ENCODE assay signal across 24 mouse cellular contexts in genomic region chr8:69796721-69797345, GRCm38 (mm10). TPM values are rescaled to one million over a fixed set of nuclear protein-coding genes. Genes with fewer than 3 reads are reported as not detected.
DNase-seq lines count a peak whose midpoint lies in the region; TF ChIP-seq lines count a peak whose summit lies in the region.
"Had no signal": no experiment of that assay in that cellular context is flagged by ENCODE, and none has a peak within 500 bp of the region (broad histone marks: within the 10 kb centered on the region; RNA-seq: fewer than 3 reads in every experiment).

No protein-coding gene starts in this region.

- no peak overlapping the region for H3K27ac ChIP-seq in thymus, adult 2 months (ENCODE audit: control insufficient read depth, insufficient read depth, low read length)
- H3K27ac ChIP-seq: embryonic facial prominence, embryonic 15.5 days; forebrain, embryonic 10.5 days; heart, adult 2 months; heart, embryonic 15.5 days; hindbrain, embryonic 10.5 days; hindbrain, embryonic 14.5 days had no signal

- DNase-seq in heart, adult 11 months, result peak; percentile 83
- no peak for DNase-seq in heart, postnatal 14 days
- peak; percentile 1 for DNase-seq in ovary, adult 18-20 months (ENCODE audit: low spot score)
- no peak for DNase-seq in ovary, postnatal 10 days (ENCODE audit: low spot score)
- peak; percentile 2 for DNase-seq in thymus, postnatal 14 days
- no peak for DNase-seq in thymus, adult 2 months
- peak; percentile 1 for DNase-seq in urinary bladder, postnatal 25 days (ENCODE audit: low spot score)
- DNase-seq in urinary bladder, adult 18-20 months (ENCODE audit: low spot score in 2 of 2), result no peak
- DNase-seq: adrenal gland, adult 2 months; adrenal gland, postnatal 36 days; cerebellum, postnatal 14 days; embryo, embryonic 11 days; heart, adult 2 months had no signal

- H3K36me3 ChIP-seq in thymus, adult 2 months (ENCODE audit: control insufficient read depth, insufficient read depth, low read length), result peaks cover 59% of the 10 kb centered on the region

- H3K4me1 ChIP-seq in thymus, adult 2 months (replicated peaks; ENCODE audit: control insufficient read depth, insufficient read depth, low read length), result peaks cover 6% of the 10 kb centered on the region

- WGBS in thymus, adult 2 months, result 98% methylated on average over 16 of the region's 16 CpGs

- intact Hi-C loops in heart, postnatal 14 days (cut with DNase I), result no loop called here

- no peak for TF ChIP-seq POLR2A in thymus, adult 2 months (IDR thresholded peaks at IDR 0.05; ENCODE audit: control insufficient read depth, extremely low read depth, insufficient read depth, low read length, poor library complexity)

- no peak for TF ChIP-seq CTCF in thymus, adult 2 months (IDR thresholded peaks at IDR 0.05; ENCODE audit: borderline replicate concordance, control insufficient read depth, extremely low read depth, insufficient read depth, low read length, poor library complexity)

- no peak overlapping the region for H3K4me3 ChIP-seq in thymus, adult 2 months (ENCODE audit: control insufficient read depth, insufficient read depth, low read length)
- H3K4me3 ChIP-seq: embryonic facial prominence, embryonic 15.5 days; erythroblast, embryonic 14.5 days; forebrain, embryonic 10.5 days; heart, adult 2 months; heart, embryonic 15.5 days; hindbrain, embryonic 10.5 days had no signal

- no peaks in the 10 kb centered on the region for H3K27me3 ChIP-seq in thymus, adult 2 months (ENCODE audit: control insufficient read depth, insufficient read depth, low read length)
- H3K27me3 ChIP-seq: CH12.LX; embryonic facial prominence, embryonic 15.5 days; heart, embryonic 15.5 days; Patski had no signal

RNA-seq across cellular contexts. Expression of gene Zfp866, which starts 5.9 kb away (rescaled TPM):
- 10 to 100 TPM; 19.5 to 19.8 TPM for total RNA-seq in heart, postnatal 14 days (2021)
- polyA plus RNA-seq in thymus, adult 2 months (2012; rRNA removed), result 24.4 and 25.6 TPM in 2 replicates

RNA-seq across cellular contexts. Expression of gene Atp13a1, which starts 5.9 kb away (rescaled TPM):
- total RNA-seq in heart, postnatal 14 days (2021), result 10 to 100 TPM; 17.8 to 19.3 TPM
- 213 and 231 TPM in 2 replicates for polyA plus RNA-seq in thymus, adult 2 months (2012; rRNA removed)

RNA-seq across cellular contexts. Expression of gene Gmip, which starts 11.6 kb away (rescaled TPM):
- 1 to 10 TPM; 4.5 to 4.6 TPM for total RNA-seq in heart, postnatal 14 days (2021)
- 169 and 195 TPM in 2 replicates for polyA plus RNA-seq in thymus, adult 2 months (2012; rRNA removed)

RNA-seq across cellular contexts. Expression of gene Gm20422, which starts 22.1 kb away (rescaled TPM):
- 1 to 10 TPM; 1.9 to 2.2 TPM for total RNA-seq in heart, postnatal 14 days (2021)
- polyA plus RNA-seq in thymus, adult 2 months (2012; rRNA removed), result 1.3 TPM in 1 of 2 replicates, not detected in the other
- total RNA-seq: common myeloid progenitor, adult 5-6 weeks had no signal
- polyA plus RNA-seq: embryonic facial prominence, embryonic 11.5 days; embryonic facial prominence, embryonic 15.5 days; erythroblast, embryonic 14.5 days; heart, adult 2 months; heart, embryonic 11.5 days had no signal

RNA-seq across cellular contexts. Expression of gene Lpar2, which starts 25.4 kb away (rescaled TPM):
- under 1 TPM; 0.45 to 0.59 TPM for total RNA-seq in heart, postnatal 14 days (2021)
- 10.3 and 12.0 TPM in 2 replicates for polyA plus RNA-seq in thymus, adult 2 months (2012; rRNA removed)

Comparison
In these comparisons a context has a peak if more than half of its experiments do, and no peak if none do; other contexts are left out.
1. DNase-seq: peak in heart, adult 11 months (single experiment), ovary, adult 18-20 months (single experiment), thymus, postnatal 14 days (single experiment) and urinary bladder, postnatal 25 days (single experiment); none in heart, postnatal 14 days (0 of 2), ovary, postnatal 10 days (single experiment), thymus, adult 2 months (single experiment) and urinary bladder, adult 18-20 months (0 of 2).